Mouse (Mus musculus): ENCODE data around the gene Znhit3.
"Not testable (repeated sequence)": the region's sequence is repeated elsewhere in the genome, so short reads cannot be mapped to it uniquely, and the experiment has no call there.

The Znhit3 gene

DNA sequence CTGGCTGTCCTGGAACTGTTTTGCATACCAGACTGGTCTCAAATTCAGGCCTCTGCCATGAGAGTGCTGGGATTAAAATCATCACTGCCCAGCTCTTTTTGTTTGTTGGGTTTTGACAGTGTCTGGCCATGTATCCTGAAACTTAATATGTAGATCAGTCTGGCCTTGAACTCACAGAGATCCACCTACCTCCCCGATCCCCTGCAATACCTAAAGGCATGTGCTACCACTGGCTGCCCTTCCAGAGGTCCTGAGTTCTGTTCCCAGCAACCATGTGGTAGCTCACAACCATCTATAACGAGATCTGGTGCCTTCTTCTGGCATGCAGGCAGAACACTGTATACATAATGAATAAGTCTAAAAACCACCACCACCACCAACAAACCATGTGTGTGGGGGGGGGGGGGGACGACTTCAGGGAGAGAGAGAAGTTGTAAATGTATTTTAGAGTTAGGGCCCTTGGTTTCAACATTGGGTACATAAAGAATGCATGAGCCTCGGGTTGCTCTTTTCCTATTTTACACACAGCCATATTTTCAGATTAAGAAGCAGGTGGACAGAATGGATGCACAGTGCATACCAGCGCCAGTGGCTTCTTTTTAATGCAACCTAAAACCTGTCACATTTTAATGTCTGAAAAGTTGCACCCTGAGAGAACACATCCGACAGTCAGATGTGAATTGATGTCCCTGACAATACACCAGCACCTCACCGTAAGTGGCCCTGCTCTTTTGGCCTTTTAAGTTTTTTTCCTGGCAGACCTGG lies 37.0 kb downstream of the Znhit3 start:
- no peak for ATAC-seq (ENCODE audit: low TSS enrichment)

DNA sequence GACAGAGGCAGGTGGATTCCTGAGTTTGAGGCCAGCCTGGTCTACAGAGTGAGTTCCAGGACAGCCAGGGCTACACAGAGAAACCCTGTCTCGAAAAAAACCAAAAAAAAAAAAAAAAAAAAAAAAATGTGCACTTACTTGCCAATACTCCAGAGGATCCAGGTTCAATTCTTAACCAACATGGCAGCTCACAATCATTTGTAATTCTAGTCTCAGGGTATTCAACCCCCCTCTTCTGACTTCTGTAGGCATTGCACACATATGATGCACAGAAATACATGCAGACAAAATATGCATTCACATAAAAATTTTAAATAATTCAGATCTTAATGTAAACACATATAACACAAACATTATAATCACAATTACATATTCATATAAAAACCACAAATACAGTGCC lies 40.1 kb downstream of the Znhit3 start:
- not testable (repeated sequence) for ATAC-seq (ENCODE audit: low TSS enrichment)

GRCm38 (mm10) chr11:84873042-84873833 lies 42.9 kb downstream of the Znhit3 start:
- ATAC-seq (ENCODE audit: low TSS enrichment), result no peak

DNA sequence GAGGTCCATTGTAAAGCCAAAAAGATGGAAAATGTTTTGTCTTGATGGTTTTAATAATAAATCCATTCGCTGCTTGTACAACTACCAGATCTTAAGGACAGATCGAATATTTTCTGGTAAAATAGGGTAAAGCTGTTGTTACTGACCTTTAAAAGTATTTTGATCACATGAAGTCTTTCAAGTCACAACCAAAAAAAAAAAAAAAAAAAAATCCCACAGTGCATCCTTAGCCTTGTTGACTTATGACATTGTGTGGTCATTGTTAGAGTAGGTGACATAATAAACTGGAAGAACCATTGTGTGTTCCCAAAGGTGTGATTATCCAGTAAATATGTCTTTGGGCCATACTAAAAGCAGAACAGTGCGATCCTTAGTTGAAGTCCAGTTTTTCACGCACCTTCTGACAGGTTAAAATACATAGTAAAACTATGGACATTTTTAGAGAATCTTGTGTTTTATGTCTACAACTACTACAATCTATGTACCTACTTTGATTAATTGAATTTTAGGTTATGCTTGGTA lies 44.6 kb downstream of the Znhit3 start:
- ATAC-seq (ENCODE audit: low TSS enrichment), result no peak

- ATAC-seq (ENCODE audit: low TSS enrichment), result peak; percentile 24; the same call in 1 of the 2 replicates
Measured at GRCm38 (mm10) chr11:84871046-84871445, 45.1 kb downstream of the Znhit3 start.

GRCm38 (mm10) chr11:84870337-84871043 lies 45.7 kb downstream of the Znhit3 start, which contains the start of gene Ggnbp2:
Gene Ggnbp2 (minus strand): TSS chr11:84870817.
- ATAC-seq (ENCODE audit: low TSS enrichment), result peak; percentile 71

DNA sequence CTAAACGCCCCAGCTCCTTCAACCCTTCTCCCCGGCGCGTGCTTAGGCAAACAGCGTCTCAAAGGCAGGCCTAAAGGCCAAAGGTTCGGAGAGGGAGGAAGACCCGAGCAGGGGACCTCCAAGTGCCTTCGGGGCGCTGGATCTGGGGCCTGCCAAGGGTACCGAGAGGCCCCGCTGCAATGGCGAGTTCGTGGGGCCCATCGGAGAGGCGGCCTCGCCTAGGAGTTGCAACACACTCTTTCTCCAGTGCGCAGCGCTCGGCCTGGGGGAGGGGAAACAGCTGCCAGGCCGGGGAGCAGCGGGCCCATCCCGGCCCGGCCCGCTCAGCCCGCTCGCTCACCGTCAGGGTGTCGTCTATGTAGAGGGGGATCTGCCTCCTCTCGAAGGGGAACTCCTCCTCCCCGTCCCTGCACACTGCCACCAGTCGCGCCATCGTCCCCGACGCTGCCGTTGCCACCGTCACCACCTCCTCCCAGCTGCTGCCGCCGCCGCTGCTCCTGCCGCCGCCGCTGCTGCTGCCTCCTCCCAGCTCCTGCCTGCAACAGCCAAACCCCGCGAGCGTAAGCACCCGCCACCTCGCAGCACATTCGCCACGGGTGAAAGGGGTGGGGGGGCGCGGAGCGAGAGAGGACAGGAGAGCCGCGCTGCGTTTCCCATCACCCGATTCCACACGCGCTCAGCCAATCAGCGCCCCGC lies 46.5 kb downstream of the Znhit3 start:
- ATAC-seq (ENCODE audit: low TSS enrichment), result peak; percentile 90

DNA sequence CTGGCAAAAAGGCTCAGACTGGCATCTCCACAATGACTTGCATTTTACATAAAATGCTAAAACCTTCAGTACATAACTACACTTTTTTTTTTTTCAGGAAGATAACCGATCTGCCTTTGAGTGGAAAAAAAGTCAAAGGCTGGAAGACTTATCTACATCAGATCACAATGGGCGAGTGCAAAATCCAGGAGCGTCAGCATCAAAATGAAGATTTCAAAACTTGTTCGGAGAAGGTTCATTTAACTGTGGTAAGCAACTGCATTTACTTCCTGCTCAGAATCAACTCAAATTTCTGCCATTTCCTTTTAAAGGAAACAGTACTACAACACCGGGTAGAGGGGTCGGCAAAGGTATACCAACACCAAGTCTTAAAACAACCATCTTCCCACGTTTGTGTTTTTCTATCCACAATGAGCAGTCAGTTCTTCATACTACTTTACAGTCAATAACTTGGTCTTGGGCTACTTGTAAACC lies 47.3 kb downstream of the Znhit3 start:
- ATAC-seq (ENCODE audit: low TSS enrichment), result no peak

GRCm38 (mm10) chr11:84867586-84867985 lies 48.6 kb downstream of the Znhit3 start:
- ATAC-seq (ENCODE audit: low TSS enrichment), result no peak

DNA sequence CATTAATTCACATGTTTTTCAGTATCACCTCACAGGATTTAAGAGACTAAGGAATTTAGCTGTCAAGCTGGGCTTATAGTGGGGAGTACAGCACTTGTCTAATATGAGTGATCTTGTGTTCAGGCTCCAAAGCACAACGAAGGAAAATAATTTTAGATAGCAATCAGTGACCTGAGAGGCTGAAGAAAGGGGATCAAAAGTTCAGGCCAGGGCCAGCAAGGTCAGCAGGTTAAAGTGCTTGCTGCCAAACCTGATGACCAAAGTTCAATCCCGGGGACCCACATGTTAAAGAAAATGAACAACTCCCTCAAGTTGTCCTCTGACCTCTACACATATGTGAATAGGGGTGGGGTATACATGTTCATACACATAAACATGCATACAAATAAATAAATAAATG lies 50.9 kb downstream of the Znhit3 start:
- ATAC-seq (ENCODE audit: low TSS enrichment), result no peak
